Mouse (Mus musculus) forebrain, embryonic 13.5 days (tissue): ENCODE results near the gene Faap20. TPM values are rescaled to one million over a fixed set of nuclear protein-coding genes. Genes with fewer than 3 reads are reported as not detected.

ENCODE experiments used
- ATAC-seq: fragments of 200-750 bp; cut with Nextera tagmentation; 2 replicates; pipeline ENCODE4 v1.8.0; 2017
- H3K27ac ChIP-seq: fragments of 300-500 bp; sonication (generic); 2 replicates; pipeline ENCODE4 v1.5.1; 2015; ENCODE audit warnings: inconsistent platforms, mild to moderate bottlenecking, moderate library complexity
- H3K27me3 ChIP-seq: fragments of 300-500 bp; sonication (generic); 2 replicates; pipeline ENCODE4 v1.6.1; 2015; ENCODE audit warnings: mild to moderate bottlenecking, inconsistent platforms
- H3K36me3 ChIP-seq: fragments of 300-500 bp; sonication (generic); 2 replicates; pipeline ENCODE4 v1.6.1; 2015; ENCODE audit warnings: mild to moderate bottlenecking, inconsistent platforms; ENCODE audit not compliant: poor library complexity, severe bottlenecking
- H3K4me1 ChIP-seq: fragments of 300-500 bp; sonication (generic); 2 replicates; pipeline ENCODE4 v1.6.1; 2015; ENCODE audit warnings: inconsistent platforms
- H3K4me2 ChIP-seq: fragments of 300-500 bp; sonication (generic); 2 replicates; pipeline ENCODE4 v1.6.1; 2015; ENCODE audit warnings: inconsistent platforms, mild to moderate bottlenecking, moderate library complexity
- H3K4me3 ChIP-seq: fragments of 300-500 bp; sonication (generic); 2 replicates; pipeline ENCODE4 v1.5.1; 2015; ENCODE audit warnings: mild to moderate bottlenecking, inconsistent platforms
- H3K9ac ChIP-seq: fragments of 300-500 bp; sonication (generic); 2 replicates; pipeline ENCODE4 v1.6.1; 2015; ENCODE audit warnings: mild to moderate bottlenecking, inconsistent platforms
- H3K9me3 ChIP-seq: fragments of 300-500 bp; sonication (generic); replicated peaks from 2 replicates; pipeline ENCODE4 v1.6.1; 2016; ENCODE audit warnings: inconsistent platforms
- WGBS: fragments of 180-500 bp; shearing (Covaris S2); methylation state at CpG from one replicate; pipeline ENCODE4 v1.1.7; 2015; 5-methylcytosine and 5-hydroxymethylcytosine counted together
- polyA plus RNA-seq: library from polyadenylated mRNA; unstranded; fragments of >200 nt; fragmentation: Nextera tagmentation; extraction: Ambion mirVana; gene quantifications from 2 replicates; pipeline ENCODE4 v1.2.1, GENCODE M21; 2015

The Faap20 gene
- polyA plus RNA-seq, 1 experiment from 2014 or later, result 93.2 TPM

GRCm38 (mm10) chr4:155264521-155265321 lies 15.1 kb downstream of the Faap20 start:
- H3K36me3 ChIP-seq, result peaks cover 11% of the 10 kb centered on the region
- H3K9me3 ChIP-seq, result no peaks in the 10 kb centered on the region
- no peak overlapping the region for H3K4me2 ChIP-seq
- ATAC-seq, result no peak
- H3K9ac ChIP-seq, result no peak overlapping the region
- H3K27ac ChIP-seq, result no peak overlapping the region
- no peak overlapping the region for H3K4me3 ChIP-seq
- no peaks in the 10 kb centered on the region for H3K4me1 ChIP-seq
- WGBS, result 88% methylated on average over 3 of the region's 3 CpGs
- no peaks in the 10 kb centered on the region for H3K27me3 ChIP-seq

- H3K4me3 ChIP-seq, result no peak overlapping the region
- H3K27ac ChIP-seq, result no peak overlapping the region
- no peaks in the 10 kb centered on the region for H3K27me3 ChIP-seq
- H3K4me1 ChIP-seq, result no peaks in the 10 kb centered on the region
- ATAC-seq, result no peak
- H3K36me3 ChIP-seq, result peaks cover 14% of the 10 kb centered on the region
- no peak overlapping the region for H3K9ac ChIP-seq
- WGBS, result 84% methylated on average over 7 of the region's 7 CpGs
- no peaks in the 10 kb centered on the region for H3K9me3 ChIP-seq
- H3K4me2 ChIP-seq, result no peak overlapping the region
Measured at GRCm38 (mm10) chr4:155267047-155267543, 17.5 kb downstream of the Faap20 start.

GRCm38 (mm10) chr4:155267639-155268175 lies 18.1 kb downstream of the Faap20 start:
- H3K4me3 ChIP-seq, result no peak overlapping the region
- ATAC-seq, result no peak
- peaks cover 14% of the 10 kb centered on the region for H3K36me3 ChIP-seq
- no peaks in the 10 kb centered on the region for H3K4me1 ChIP-seq
- no peaks in the 10 kb centered on the region for H3K9me3 ChIP-seq
- H3K27ac ChIP-seq, result no peak overlapping the region
- WGBS, result 77% methylated on average over 12 of the region's 12 CpGs
- no peak overlapping the region for H3K9ac ChIP-seq
- no peaks in the 10 kb centered on the region for H3K27me3 ChIP-seq
- no peak overlapping the region for H3K4me2 ChIP-seq

GRCm38 (mm10) chr4:155268382-155268781 lies 18.8 kb downstream of the Faap20 start:
- ATAC-seq, result no peak
- H3K9ac ChIP-seq, result no peak overlapping the region
- no peak overlapping the region for H3K27ac ChIP-seq
- 46% methylated on average over 5 of the region's 5 CpGs for WGBS
- H3K4me3 ChIP-seq, result no peak overlapping the region
- H3K4me2 ChIP-seq, result no peak overlapping the region
- H3K36me3 ChIP-seq, result peaks cover 14% of the 10 kb centered on the region
- no peaks in the 10 kb centered on the region for H3K9me3 ChIP-seq
- H3K4me1 ChIP-seq, result no peaks in the 10 kb centered on the region
- H3K27me3 ChIP-seq, result no peaks in the 10 kb centered on the region

GRCm38 (mm10) chr4:155274451-155274850 lies 24.8 kb downstream of the Faap20 start:
- Histone ChIP-seq H3K27me3 (no peaks in the 10 kb centered on the region), H3K27ac (no peak overlapping the region), H3K9ac (no peak overlapping the region), H3K4me1 (0 out of 2 replicates have a peak, but pooled peaks cover 4% of the 10 kb centered on the region), H3K36me3 (peaks cover 14% of the 10 kb centered on the region), H3K9me3 (no peaks in the 10 kb centered on the region), H3K4me3 (no peak overlapping the region), H3K4me2 (no peak overlapping the region)
- 69% methylated on average over 5 of the region's 5 CpGs for WGBS
- ATAC-seq, result no peak

GRCm38 (mm10) chr4:155274851-155275250 lies 25.2 kb downstream of the Faap20 start:
- WGBS, result 60% methylated on average over 3 of the region's 3 CpGs
- H3K36me3 ChIP-seq, result peaks cover 14% of the 10 kb centered on the region
- ATAC-seq, result no peak
- H3K9ac ChIP-seq, result no peak overlapping the region
- no peaks in the 10 kb centered on the region for H3K27me3 ChIP-seq
- H3K4me3 ChIP-seq, result no peak overlapping the region
- H3K9me3 ChIP-seq, result no peaks in the 10 kb centered on the region
- no peak overlapping the region for H3K4me2 ChIP-seq
- 0 out of 2 replicates have a peak, but pooled peaks cover 4% of the 10 kb centered on the region for H3K4me1 ChIP-seq
- no peak overlapping the region for H3K27ac ChIP-seq

- Histone ChIP-seq H3K4me3 (no peak overlapping the region), H3K4me2 (no peak overlapping the region), H3K4me1 (peaks cover 27% of the 10 kb centered on the region), H3K9ac (no peak overlapping the region), H3K36me3 (no peaks in the 10 kb centered on the region), H3K27me3 (no peaks in the 10 kb centered on the region), H3K9me3 (no peaks in the 10 kb centered on the region), H3K27ac (no peak overlapping the region)
- WGBS, result 57% methylated on average over 6 of the region's 6 CpGs
- no peak for ATAC-seq
Measured at GRCm38 (mm10) chr4:155277963-155278362, 28.4 kb downstream of the Faap20 start.

- ATAC-seq, result no peak
- WGBS, result 84% methylated on average over 8 of the region's 8 CpGs
- H3K4me2 ChIP-seq, result no peak overlapping the region
- no peaks in the 10 kb centered on the region for H3K36me3 ChIP-seq
- peaks cover 27% of the 10 kb centered on the region for H3K4me1 ChIP-seq
- no peaks in the 10 kb centered on the region for H3K27me3 ChIP-seq
- H3K9ac ChIP-seq, result no peak overlapping the region
- no peak overlapping the region for H3K4me3 ChIP-seq
- no peak overlapping the region for H3K27ac ChIP-seq
- no peaks in the 10 kb centered on the region for H3K9me3 ChIP-seq
Measured at GRCm38 (mm10) chr4:155279054-155279453, 29.5 kb downstream of the Faap20 start.

GRCm38 (mm10) chr4:155279926-155280767 lies 30.5 kb downstream of the Faap20 start:
- Histone ChIP-seq H3K4me2 (no peak overlapping the region), H3K4me3 (no peak overlapping the region), H3K9me3 (no peaks in the 10 kb centered on the region), H3K27me3 (no peaks in the 10 kb centered on the region), H3K4me1 (peaks cover 27% of the 10 kb centered on the region), H3K27ac (no peak overlapping the region), H3K36me3 (no peaks in the 10 kb centered on the region), H3K9ac (no peak overlapping the region)
- 62% methylated on average over 16 of the region's 16 CpGs for WGBS
- ATAC-seq, result peak; percentile 51; the same call in 1 of the 2 replicates

- WGBS, result 86% methylated on average over 1 of the region's 1 CpGs
- no peak for ATAC-seq
Measured at GRCm38 (mm10) chr4:155280768-155281121, 31.1 kb downstream of the Faap20 start.

GRCm38 (mm10) chr4:155281227-155281626 lies 31.6 kb downstream of the Faap20 start:
- Histone ChIP-seq H3K4me2 (no peak overlapping the region), H3K4me3 (no peak overlapping the region), H3K9ac (no peak overlapping the region), H3K36me3 (no peaks in the 10 kb centered on the region), H3K4me1 (peaks cover 27% of the 10 kb centered on the region), H3K27ac (no peak overlapping the region), H3K9me3 (no peaks in the 10 kb centered on the region), H3K27me3 (no peaks in the 10 kb centered on the region)
- no peak for ATAC-seq
- WGBS, result 78% methylated on average over 2 of the region's 2 CpGs

More at GRCm38 (mm10) chr4:155280768-155281121, 31.1 kb downstream of the Faap20 start:
- peaks cover 27% of the 10 kb centered on the region for H3K4me1 ChIP-seq
- no peak overlapping the region for H3K4me3 ChIP-seq
- H3K9me3 ChIP-seq, result no peaks in the 10 kb centered on the region
- no peak overlapping the region for H3K9ac ChIP-seq
- no peaks in the 10 kb centered on the region for H3K27me3 ChIP-seq
- no peak overlapping the region for H3K27ac ChIP-seq
- H3K36me3 ChIP-seq, result no peaks in the 10 kb centered on the region
- H3K4me2 ChIP-seq, result no peak overlapping the region

- H3K27me3 ChIP-seq, result no peaks in the 10 kb centered on the region
- no peak overlapping the region for H3K9ac ChIP-seq
- ATAC-seq, result no peak
- H3K4me1 ChIP-seq, result peaks cover 26% of the 10 kb centered on the region
- no peak overlapping the region for H3K4me2 ChIP-seq
- no peak overlapping the region for H3K27ac ChIP-seq
- WGBS, result 90% methylated on average over 8 of the region's 8 CpGs
- H3K36me3 ChIP-seq, result no peaks in the 10 kb centered on the region
- H3K9me3 ChIP-seq, result no peaks in the 10 kb centered on the region
- H3K4me3 ChIP-seq, result no peak overlapping the region
Measured at GRCm38 (mm10) chr4:155281652-155282051, 32.0 kb downstream of the Faap20 start.
